Mouse (Mus musculus) heart, adult 2 months (tissue): ENCODE measurements around the gene Agbl4. TPM values are rescaled to one million over a fixed set of nuclear protein-coding genes. Genes with fewer than 3 reads are reported as not detected.
A peak's percentile ranks its signal among the peaks of the same experiment; 100 is the strongest.

Source experiments
- DNase-seq, 2 experiments: peaks; one replicate each; pipeline ENCODE4 v3.0.0; 2021
- H3K27ac ChIP-seq: fragments of 200-600 bp; 2 replicates; pipeline ENCODE4 v1.8.1; 2022
- H3K27me3 ChIP-seq: fragments of 200-500 bp; 2 replicates; pipeline ENCODE4 v1.6.1; 2012; ENCODE audit warnings: mild to moderate bottlenecking, low read length, inconsistent platforms, mixed read lengths; ENCODE audit not compliant: control insufficient read depth, insufficient read depth
- H3K36me3 ChIP-seq: fragments of 200-500 bp; 2 replicates; pipeline ENCODE4 v1.6.1; 2012; ENCODE audit warnings: low read length, inconsistent platforms; ENCODE audit not compliant: control insufficient read depth, insufficient read depth
- H3K4me1 ChIP-seq: fragments of 200-500 bp; 2 replicates; pipeline ENCODE4 v1.6.1; 2011; ENCODE audit warnings: low read length; ENCODE audit not compliant: control insufficient read depth, insufficient read depth
- H3K4me3 ChIP-seq: fragments of 200-600 bp; 2 replicates; pipeline ENCODE4 v1.8.1; 2022
- H3K79me2 ChIP-seq: fragments of 200-500 bp; replicated peaks from 2 replicates; pipeline ENCODE4 v1.6.1; 2012; ENCODE audit warnings: mild to moderate bottlenecking, inconsistent platforms, low read length, moderate library complexity, mixed read lengths; ENCODE audit not compliant: control insufficient read depth, insufficient read depth
- H3K9ac ChIP-seq: fragments of 200-500 bp; 2 replicates; pipeline ENCODE4 v1.6.1; 2012; ENCODE audit warnings: low read depth, mild to moderate bottlenecking, control low read depth, inconsistent platforms, low read length, mixed read lengths
- CTCF ChIP-seq: fragments of 200-600 bp; IDR thresholded peaks from 2 replicates; pipeline ENCODE4 v1.8.1; 2022; ENCODE audit warnings: antibody characterized with exemption, mild to moderate bottlenecking, moderate library complexity
- EP300 ChIP-seq: fragments of 200-500 bp; IDR thresholded peaks from 2 replicates; pipeline ENCODE4 v1.6.1; 2011; ENCODE audit warnings: low read depth, low read length, control low read depth; ENCODE audit not compliant: insufficient read depth
- POLR2A ChIP-seq: fragments of 200-500 bp; IDR thresholded peaks from 2 replicates; pipeline ENCODE4 v1.6.1; 2011; ENCODE audit warnings: mild to moderate bottlenecking, low read depth, low read length, control low read depth; ENCODE audit not compliant: insufficient read depth
- WGBS: fragments of 180-500 bp; shearing (Covaris S2); methylation state at CpG from one replicate; pipeline ENCODE4 v1.1.7; 2018; 5-methylcytosine and 5-hydroxymethylcytosine counted together
- intact Hi-C: fragments of 180-260 bp; cut with DNase I; formaldehyde crosslinking; loops from one replicate; pipeline ENCODE4 v1.15.1; 2025
- polyA plus RNA-seq: library from polyadenylated mRNA; depleted of rRNA; stranded (reverse); fragments of >200 nt; gene quantifications from 2 replicates; pipeline ENCODE4 v1.2.3, GENCODE M21; 2012
- total RNA-seq, 2 experiments: library from RNA; stranded (reverse); gene quantifications; 2 replicates each; pipeline ENCODE4 v1.2.3; 2021

Agbl4 gene
- total and polyA plus RNA-seq, 3 experiments, result 0.08 to 0.39 (median 0.30) TPM

DNA sequence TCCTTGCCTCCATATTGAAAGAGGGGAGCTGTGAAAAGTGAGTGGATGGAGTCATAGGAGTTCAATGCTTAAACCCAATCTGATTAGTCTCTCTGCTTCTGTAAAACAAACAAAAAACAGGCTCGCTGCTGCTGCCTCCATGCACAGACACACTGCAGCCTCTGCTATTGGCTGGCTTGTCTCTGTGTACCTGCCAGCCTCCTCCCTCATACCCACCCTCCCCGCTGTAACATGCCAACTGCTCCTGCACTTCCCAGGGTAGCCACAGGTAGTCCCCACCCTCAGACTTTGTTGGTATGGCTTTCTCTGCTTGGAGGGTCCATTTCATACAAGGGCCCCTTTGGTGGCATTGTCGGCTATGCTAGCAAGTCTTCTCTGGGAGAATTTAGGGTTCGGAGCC is 1080.0 kb downstream of the Agbl4 start:
- no peak for TF ChIP-seq CTCF
- no peak for TF ChIP-seq POLR2A
- no peak for TF ChIP-seq EP300
- no peak overlapping the region for H3K27ac ChIP-seq
- no peaks in the 10 kb centered on the region for H3K79me2 ChIP-seq
- no peak overlapping the region for H3K4me3 ChIP-seq
- no peaks in the 10 kb centered on the region for H3K36me3 ChIP-seq
- no peak for DNase-seq
- no peaks in the 10 kb centered on the region for H3K27me3 ChIP-seq
- 58% methylated on average over 4 of the region's 4 CpGs for WGBS
- intact Hi-C loops, result no loop called here
- no peaks in the 10 kb centered on the region for H3K4me1 ChIP-seq
- H3K9ac ChIP-seq, result no peak overlapping the region

DNA sequence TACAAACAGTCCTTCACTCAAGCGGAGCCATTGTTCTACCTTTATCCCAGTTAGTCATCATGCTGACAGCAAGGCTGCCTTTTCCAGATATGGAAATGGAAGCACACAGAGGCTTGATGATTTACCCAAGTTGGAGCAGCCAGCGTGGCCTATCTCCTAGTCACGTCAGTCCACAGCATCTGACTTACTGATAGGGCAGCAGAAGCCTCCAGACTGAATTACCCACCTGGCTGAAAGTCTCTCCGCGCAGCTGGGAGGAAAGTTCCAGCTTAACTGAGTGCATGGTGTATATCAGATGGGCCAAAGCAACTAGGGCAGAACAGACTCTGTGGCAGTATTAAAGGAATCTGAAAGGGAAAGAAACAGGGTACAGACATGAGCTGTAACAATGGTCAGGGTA is 1086.0 kb downstream of the Agbl4 start:
- TF ChIP-seq CTCF (no peak), EP300 (no peak), POLR2A (no peak)
- Histone ChIP-seq H3K36me3 (no peaks in the 10 kb centered on the region), H3K27ac (no peak overlapping the region), H3K79me2 (no peaks in the 10 kb centered on the region), H3K9ac (no peak overlapping the region), H3K4me1 (peaks cover 3% of the 10 kb centered on the region), H3K27me3 (no peaks in the 10 kb centered on the region), H3K4me3 (no peak overlapping the region)
- WGBS, result 74% methylated on average over 5 of the region's 5 CpGs
- no peak for DNase-seq
- intact Hi-C loops, result no loop called here

DNA sequence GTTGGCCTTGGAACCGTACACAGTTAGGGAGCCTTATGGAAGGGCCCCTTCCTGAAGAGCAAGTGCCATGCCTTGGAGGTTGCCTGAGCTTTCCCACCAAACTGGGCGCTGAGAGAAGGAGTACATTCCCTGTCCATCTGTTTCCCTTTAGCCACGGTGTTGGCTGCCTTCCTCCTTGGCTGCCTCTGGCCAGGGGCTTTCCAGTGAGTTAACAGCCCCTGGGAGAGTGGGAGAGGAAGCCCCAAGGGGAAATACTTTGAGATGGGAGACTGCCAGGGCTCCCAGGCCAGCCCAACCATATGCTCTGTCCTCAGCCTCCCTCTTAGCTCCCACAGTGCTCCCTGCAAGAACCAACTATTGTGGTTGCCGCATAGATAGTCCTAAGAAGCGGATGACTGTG is 1087.7 kb downstream of the Agbl4 start:
- Histone ChIP-seq H3K27me3 (no peaks in the 10 kb centered on the region), H3K9ac (no peak overlapping the region), H3K79me2 (no peaks in the 10 kb centered on the region), H3K36me3 (no peaks in the 10 kb centered on the region), H3K27ac (no peak overlapping the region), H3K4me1 (peaks cover 3% of the 10 kb centered on the region), H3K4me3 (no peak overlapping the region)
- DNase-seq, result peak; percentile 42 to 54
- TF ChIP-seq POLR2A, result no peak
- TF ChIP-seq EP300, result no peak
- intact Hi-C loops, result no loop called here
- 32% methylated on average over 5 of the region's 5 CpGs for WGBS

DNA sequence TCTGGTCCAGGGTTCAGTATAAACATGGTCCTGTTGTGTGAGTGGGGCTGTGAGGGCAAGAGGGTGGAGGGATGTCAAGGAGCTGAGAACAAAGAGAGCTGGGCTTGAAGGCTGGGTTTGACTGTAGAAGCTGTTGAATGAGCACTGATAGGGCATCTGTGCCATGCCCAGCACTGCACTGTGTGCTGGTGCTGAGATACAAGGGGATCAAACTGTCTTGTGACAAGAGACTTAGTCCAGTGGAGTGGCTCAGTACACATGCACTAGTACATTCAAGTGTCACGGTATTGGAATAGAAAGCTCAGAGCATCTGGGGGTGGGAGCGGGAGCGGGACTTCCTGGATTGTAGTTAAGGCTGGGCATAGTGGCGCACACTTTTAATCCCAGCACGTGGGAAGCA is 1088.7 kb downstream of the Agbl4 start:
- Histone ChIP-seq H3K27ac (no peak overlapping the region), H3K27me3 (no peaks in the 10 kb centered on the region), H3K79me2 (no peaks in the 10 kb centered on the region), H3K9ac (no peak overlapping the region), H3K4me3 (no peak overlapping the region), H3K4me1 (peaks cover 3% of the 10 kb centered on the region), H3K36me3 (no peaks in the 10 kb centered on the region)
- TF ChIP-seq EP300 (no peak), POLR2A (no peak), CTCF (no peak)
- 65% methylated on average over 5 of the region's 5 CpGs for WGBS
- DNase-seq, result no peak
- intact Hi-C loops, result no loop called here

DNA sequence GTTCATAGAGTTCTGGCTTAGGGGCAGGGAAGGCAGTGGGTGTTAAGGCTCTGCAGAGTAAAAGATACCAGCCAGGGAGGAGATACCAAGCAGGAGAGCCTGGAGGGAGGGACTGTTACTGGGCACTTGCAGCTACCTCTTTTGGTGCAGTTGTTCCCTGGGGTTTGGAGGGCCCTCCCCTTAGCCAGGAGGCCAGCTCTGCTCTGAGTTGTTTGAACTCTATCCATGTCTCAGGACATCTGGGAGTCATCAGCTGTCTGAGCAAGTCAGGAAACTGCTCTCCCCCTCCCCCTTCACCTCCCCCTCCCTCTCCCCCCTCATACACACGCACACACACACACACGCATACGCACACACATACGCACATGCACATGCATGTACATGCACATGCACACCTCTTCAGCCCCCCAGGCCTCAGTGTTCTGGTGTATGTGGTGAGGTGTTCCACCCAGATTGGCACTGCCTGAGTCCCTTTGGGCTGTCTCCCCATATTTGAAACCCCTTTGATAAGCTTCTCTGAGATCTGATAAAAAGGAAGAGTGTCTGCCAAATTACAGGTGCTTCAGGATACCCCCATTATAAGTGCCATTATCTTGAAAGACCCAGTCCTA is 1089.9 kb downstream of the Agbl4 start:
- Histone ChIP-seq H3K9ac (no peak overlapping the region), H3K36me3 (no peaks in the 10 kb centered on the region), H3K4me3 (no peak overlapping the region), H3K27me3 (no peaks in the 10 kb centered on the region), H3K27ac (no peak overlapping the region), H3K79me2 (no peaks in the 10 kb centered on the region), H3K4me1 (peaks cover 3% of the 10 kb centered on the region)
- intact Hi-C loops, result no loop called here
- WGBS, result 82% methylated on average over 4 of the region's 4 CpGs
- TF ChIP-seq EP300, result no peak
- no peak for TF ChIP-seq CTCF
- no peak for TF ChIP-seq POLR2A
- DNase-seq, result no peak

DNA sequence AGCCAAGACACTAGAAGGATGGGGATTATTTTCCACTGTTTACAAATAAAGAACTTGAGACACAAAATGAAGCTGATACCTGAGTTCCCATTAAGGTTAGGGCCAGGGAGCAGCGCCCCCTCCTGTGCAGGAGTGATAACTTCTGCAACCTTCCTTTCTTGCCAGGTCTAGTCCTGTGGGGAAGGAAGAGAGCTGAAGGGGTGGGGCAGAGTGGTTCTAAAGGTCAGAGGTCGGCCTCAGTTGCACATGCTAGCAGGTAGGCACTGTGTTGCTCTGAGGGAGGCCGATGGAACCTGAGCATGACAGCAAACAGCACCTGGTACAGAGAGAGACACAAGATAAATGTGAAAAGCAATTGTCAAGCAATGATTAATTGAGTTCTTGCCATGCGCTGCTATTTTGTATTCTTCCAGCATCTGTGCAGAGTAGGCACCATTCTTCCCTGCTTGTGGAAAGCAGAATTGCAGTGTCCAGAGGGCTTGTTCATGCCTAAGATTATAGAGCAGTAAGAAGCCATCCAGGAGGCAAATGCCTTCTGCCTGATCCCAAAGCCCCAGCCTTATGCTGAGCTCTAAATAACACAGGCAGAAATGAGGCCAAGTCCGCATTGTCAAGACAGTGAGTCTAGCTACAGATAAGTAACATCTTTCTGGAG is 1096.4 kb downstream of the Agbl4 start:
- intact Hi-C loops, result loop anchor here (5.0 kb wide), 1 partner anchor 167 kb away; no protein-coding TSS in a partner anchor
- Histone ChIP-seq H3K9ac (no peak overlapping the region), H3K4me3 (no peak overlapping the region), H3K27me3 (no peaks in the 10 kb centered on the region), H3K36me3 (no peaks in the 10 kb centered on the region), H3K27ac (no peak overlapping the region), H3K79me2 (no peaks in the 10 kb centered on the region), H3K4me1 (no peaks in the 10 kb centered on the region)
- 67% methylated on average over 5 of the region's 5 CpGs for WGBS
- no peak for DNase-seq
- peak; percentile 56 for TF ChIP-seq CTCF
- TF ChIP-seq EP300, result no peak
